Comparison of ENCODE assay signal across 11 mouse cellular contexts in the genomic region with DNA sequence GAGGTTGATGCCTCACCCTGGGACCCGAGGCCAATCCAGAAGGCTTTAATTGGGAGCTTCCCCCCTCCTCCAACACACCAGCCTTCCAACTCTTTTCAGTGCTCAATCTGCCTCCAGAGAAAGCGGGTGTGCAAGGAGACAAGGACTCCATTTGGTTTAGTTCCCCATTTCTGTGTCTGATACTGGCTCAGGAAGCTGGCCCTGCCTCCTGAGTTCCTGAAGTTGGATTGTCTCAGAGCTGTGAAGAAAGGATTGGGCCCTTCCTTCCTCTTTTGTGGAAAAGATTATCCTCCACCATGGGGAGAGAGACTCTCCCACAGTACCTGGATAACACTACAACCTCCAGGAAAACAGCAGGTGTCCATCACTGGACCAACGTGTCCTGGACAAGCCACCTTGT. TPM values are rescaled to one million over a fixed set of nuclear protein-coding genes. Genes with fewer than 3 reads are reported as not detected.
DNase-seq lines count a peak whose midpoint lies in the region; ATAC-seq and TF ChIP-seq lines count a peak whose summit lies in the region.
"Had no signal": no experiment of that assay in that cellular context is flagged by ENCODE, and none has a peak within 500 bp of the region (broad histone marks: within the 10 kb centered on the region; RNA-seq: fewer than 3 reads in every experiment).

No protein-coding gene starts in this region.

- ATAC-seq in neural tube, embryonic 11.5 days (ENCODE audit: insufficient read depth, low FRiP score, low TSS enrichment): no peak; the same call in 1 of the 2 replicates
- peak; percentile 71 for ATAC-seq in granulocyte monocyte progenitor cell, adult 5-6 weeks (replicated peaks; ENCODE audit: poor library complexity, severe bottlenecking)
- ATAC-seq in liver, postnatal 0 days: no peak

- H3K9ac ChIP-seq in neural tube, embryonic 11.5 days (ENCODE audit: low read length): no peak overlapping the region
- no peak overlapping the region for H3K9ac ChIP-seq in liver, postnatal 0 days (replicated peaks)

- H3K4me1 ChIP-seq in neural tube, embryonic 11.5 days (ENCODE audit: control insufficient read depth, insufficient read depth, low read length): no peaks in the 10 kb centered on the region
- H3K4me1 ChIP-seq in liver, postnatal 0 days (ENCODE audit: insufficient read depth): 0 out of 2 replicates have a peak, but pooled peaks cover 6% of the 10 kb centered on the region

- H3K4me3 ChIP-seq in neural tube, embryonic 11.5 days (ENCODE audit: low read depth, low read length): no peak overlapping the region
- no peak overlapping the region for H3K4me3 ChIP-seq in liver, postnatal 0 days (ENCODE audit: low read depth, low read length)

- DNase-seq in neural tube, embryonic 11.5 days (ENCODE audit: low spot score): no peak
- no peak for DNase-seq in neural tube, embryonic 10.5 days (ENCODE audit: extremely low spot score, low spot score)
- DNase-seq in liver, postnatal 0 days: no peak
- no peak for DNase-seq in adrenal gland, postnatal 10 days
- no peak for DNase-seq in retina, postnatal 1 day
- no peak for DNase-seq in right cerebral cortex, adult 18-20 months
- no peak for DNase-seq in left cerebral cortex, adult 18-20 months (ENCODE audit: low spot score in 2 of 2)
- DNase-seq: right cerebral cortex, postnatal 25 days had no signal

- no peaks in the 10 kb centered on the region for H3K36me3 ChIP-seq in neural tube, embryonic 11.5 days (ENCODE audit: control insufficient read depth, insufficient read depth, low read length)
- H3K36me3 ChIP-seq in liver, postnatal 0 days (replicated peaks; ENCODE audit: insufficient read depth, low read length): no peaks in the 10 kb centered on the region

- H3K4me2 ChIP-seq in neural tube, embryonic 11.5 days (ENCODE audit: low read depth): peak overlapping the region; percentile 54
- H3K4me2 ChIP-seq in liver, postnatal 0 days (ENCODE audit: low read depth, low read length): peak overlapping the region; percentile 43; the same call in 1 of the 2 replicates

- no peak overlapping the region for H3K27ac ChIP-seq in neural tube, embryonic 11.5 days (ENCODE audit: low read depth, low read length)
- no peak overlapping the region for H3K27ac ChIP-seq in liver, postnatal 0 days (ENCODE audit: low read depth)

- no peaks in the 10 kb centered on the region for H3K9me3 ChIP-seq in neural tube, embryonic 11.5 days (ENCODE audit: control insufficient read depth, low read length)
- no peaks in the 10 kb centered on the region for H3K9me3 ChIP-seq in liver, postnatal 0 days (ENCODE audit: low read length)

- TF ChIP-seq EP300 in liver, postnatal 0 days (IDR thresholded peaks at IDR 0.05; ENCODE audit: low read depth): no peak

- WGBS in neural tube, embryonic 11.5 days: 38% methylated on average over 3 of the region's 3 CpGs
- 10% methylated on average over 3 of the region's 3 CpGs for WGBS in liver, postnatal 0 days (ENCODE audit: insufficient replicate concordance)

- no peak for TF ChIP-seq CTCF in liver, postnatal 0 days (IDR thresholded peaks at IDR 0.05; ENCODE audit: low read depth)

- H3K27me3 ChIP-seq in neural tube, embryonic 11.5 days (ENCODE audit: control insufficient read depth, insufficient read depth, low read length): 0 out of 2 replicates have a peak, but pooled peaks cover 2% of the 10 kb centered on the region
- peaks cover 27% of the 10 kb centered on the region; the same call in 1 of the 2 replicates for H3K27me3 ChIP-seq in liver, postnatal 0 days (ENCODE audit: insufficient read depth, low read length)

RNA-seq across cellular contexts. Expression of a gene that starts 10.7 kb away (rescaled TPM):
- 0.97 and 1.8 TPM in 2 replicates for polyA plus RNA-seq in neural tube, embryonic 11.5 days (2014; fragmentation: Nextera tagmentation; extraction: Ambion mirVana)
- 1.2 TPM in 1 of 2 replicates, not detected in the other for total RNA-seq in granulocyte monocyte progenitor cell, adult 5-6 weeks (2014; fragmentation: Nextera tagmentation)
- 0.13 and 0.21 TPM in 2 replicates for total RNA-seq in granulocyte monocyte progenitor cell, adult 5-6 weeks (2017)
- polyA plus RNA-seq in liver, postnatal 0 days (2015; fragmentation: Nextera tagmentation; extraction: Ambion mirVana): 0.20 TPM in 1 of 2 replicates, not detected in the other
- under 1 TPM; 0.66 to 0.91 TPM for total RNA-seq in adrenal gland, postnatal 10 days (2021)
- 1 to 10 TPM; 1.6 to 2.3 TPM for total RNA-seq in left cerebral cortex, adult 18-20 months (2021)
- total RNA-seq: liver, adult 2 months; megakaryocyte-erythroid progenitor cell, adult 5-6 weeks had no signal
- polyA plus RNA-seq: liver, adult 2 months had no signal

RNA-seq across cellular contexts. Expression of a gene that starts 53.2 kb away (rescaled TPM):
- polyA plus RNA-seq in neural tube, embryonic 11.5 days (2014; fragmentation: Nextera tagmentation; extraction: Ambion mirVana): 13.2 and 14.0 TPM in 2 replicates
- total RNA-seq in granulocyte monocyte progenitor cell, adult 5-6 weeks (2014; fragmentation: Nextera tagmentation): 26.5 and 36.5 TPM in 2 replicates
- 14.0 and 14.3 TPM in 2 replicates for total RNA-seq in granulocyte monocyte progenitor cell, adult 5-6 weeks (2017)
- 2.2 and 2.5 TPM in 2 replicates for polyA plus RNA-seq in liver, postnatal 0 days (2015; fragmentation: Nextera tagmentation; extraction: Ambion mirVana)
- total RNA-seq in adrenal gland, postnatal 10 days (2021): 1 to 10 TPM; 2.3 to 3.7 TPM
- under 1 TPM in 1 of 2 experiments, not detected in 1; 0.12 TPM for total RNA-seq in left cerebral cortex, adult 18-20 months (2021)
